Mouse (Mus musculus): Measurements from ENCODE around the gene Fam222b. TPM values are rescaled to one million over a fixed set of nuclear protein-coding genes. Genes with fewer than 3 reads are reported as not detected.
A peak's percentile ranks its signal among the peaks of the same experiment; 100 is the strongest.

Gene Fam222b
- polyA plus RNA-seq, 1 experiment = 12.3 TPM

GRCm38 (mm10) chr11:78066641-78067040 is 27.8 kb upstream of the Fam222b start:
- Histone ChIP-seq H3K4me1 (ENCODE audit: control insufficient read depth, insufficient read depth, low read length) (peaks cover 4% of the 10 kb centered on the region), H3K4me3 (replicated peaks; ENCODE audit: control insufficient read depth, low read depth, low read length) (no peak overlapping the region), H3K27ac (ENCODE audit: control insufficient read depth, insufficient read depth, low read depth, low read length, poor library complexity) (peak overlapping the region; percentile 75; the same call in 1 of the 2 replicates)
- 90% methylated on average over 2 of the region's 2 CpGs for WGBS
- TF ChIP-seq CTCF (IDR thresholded peaks at IDR 0.05; ENCODE audit: control insufficient read depth, insufficient read depth, low read length) (no peak), POLR2A (IDR thresholded peaks at IDR 0.05; ENCODE audit: borderline replicate concordance, control insufficient read depth, low read depth, low read length) (no peak)

GRCm38 (mm10) chr11:78067566-78067965 is 26.9 kb upstream of the Fam222b start:
- TF ChIP-seq CTCF (IDR thresholded peaks at IDR 0.05; ENCODE audit: control insufficient read depth, insufficient read depth, low read length) (no peak), POLR2A (IDR thresholded peaks at IDR 0.05; ENCODE audit: borderline replicate concordance, control insufficient read depth, low read depth, low read length) (no peak)
- Histone ChIP-seq H3K4me1 (ENCODE audit: control insufficient read depth, insufficient read depth, low read length) (peaks cover 3% of the 10 kb centered on the region; the same call in 1 of the 2 replicates), H3K27ac (ENCODE audit: control insufficient read depth, insufficient read depth, low read depth, low read length, poor library complexity) (peak overlapping the region; percentile 25), H3K4me3 (replicated peaks; ENCODE audit: control insufficient read depth, low read depth, low read length) (no peak overlapping the region)
- 58% methylated on average over 5 of the region's 5 CpGs for WGBS

- no peak for TF ChIP-seq POLR2A (IDR thresholded peaks at IDR 0.05; ENCODE audit: borderline replicate concordance, control insufficient read depth, low read depth, low read length)
- TF ChIP-seq CTCF (IDR thresholded peaks at IDR 0.05; ENCODE audit: control insufficient read depth, insufficient read depth, low read length) = no peak
- Histone ChIP-seq H3K27ac (ENCODE audit: control insufficient read depth, insufficient read depth, low read depth, low read length, poor library complexity) (peak overlapping the region; percentile 93), H3K4me3 (replicated peaks; ENCODE audit: control insufficient read depth, low read depth, low read length) (no peak overlapping the region), H3K4me1 (ENCODE audit: control insufficient read depth, insufficient read depth, low read length) (peaks cover 3% of the 10 kb centered on the region; the same call in 1 of the 2 replicates)
- WGBS = 60% methylated on average over 5 of the region's 5 CpGs
These were observed 25.3 kb upstream of the Fam222b start for GRCm38 (mm10) chr11:78069130-78069529.

DNA sequence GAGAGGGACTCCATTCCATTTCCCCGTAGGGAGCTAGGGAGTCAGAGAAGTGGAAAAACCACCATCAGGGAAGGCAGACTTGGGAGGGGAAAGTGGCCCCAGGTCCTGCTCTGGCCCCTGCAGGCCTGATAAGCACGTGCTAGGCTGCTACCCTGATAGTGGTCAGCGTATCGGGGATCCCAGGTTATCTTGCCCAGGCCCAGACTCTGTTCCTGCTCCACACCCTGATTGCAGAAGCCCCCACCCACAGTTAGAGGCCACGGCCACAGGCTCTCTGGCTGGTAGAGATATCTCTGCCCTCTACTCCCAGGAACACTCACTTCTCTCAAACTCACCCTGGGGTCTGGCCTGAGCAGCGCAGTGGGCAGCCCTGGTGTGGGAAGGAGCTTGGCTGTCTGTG is 24.8 kb upstream of the Fam222b start:
- TF ChIP-seq POLR2A (IDR thresholded peaks at IDR 0.05; ENCODE audit: borderline replicate concordance, control insufficient read depth, low read depth, low read length) = peak; percentile 89; the same call in 1 of the 2 replicates
- no peak for TF ChIP-seq CTCF (IDR thresholded peaks at IDR 0.05; ENCODE audit: control insufficient read depth, insufficient read depth, low read length)
- WGBS = 65% methylated on average over 6 of the region's 6 CpGs
- Histone ChIP-seq H3K27ac (ENCODE audit: control insufficient read depth, insufficient read depth, low read depth, low read length, poor library complexity) (peak overlapping the region; percentile 93), H3K4me3 (replicated peaks; ENCODE audit: control insufficient read depth, low read depth, low read length) (peak overlapping the region; percentile 7), H3K4me1 (ENCODE audit: control insufficient read depth, insufficient read depth, low read length) (peaks cover 3% of the 10 kb centered on the region; the same call in 1 of the 2 replicates)

DNA sequence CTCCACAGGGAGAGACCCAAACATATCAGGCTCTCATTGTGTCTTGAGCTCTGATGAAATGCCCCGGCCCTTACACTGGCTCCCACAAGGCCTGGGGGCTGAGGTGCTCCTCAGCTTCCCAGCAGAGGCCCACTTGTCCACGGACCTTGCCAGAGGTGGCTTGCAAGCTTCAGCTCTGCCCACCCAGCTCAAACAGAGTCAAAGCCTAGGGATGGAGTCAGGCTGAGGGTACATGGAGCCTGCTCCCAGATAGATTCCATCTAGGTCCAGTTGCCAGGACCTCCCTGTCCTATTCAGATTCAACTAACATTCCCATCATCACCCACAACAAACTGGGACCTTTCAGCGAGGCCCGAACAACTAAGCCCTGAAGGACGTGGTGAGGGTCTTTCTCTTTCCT is 22.5 kb upstream of the Fam222b start:
- 77% methylated on average over 5 of the region's 5 CpGs for WGBS

DNA sequence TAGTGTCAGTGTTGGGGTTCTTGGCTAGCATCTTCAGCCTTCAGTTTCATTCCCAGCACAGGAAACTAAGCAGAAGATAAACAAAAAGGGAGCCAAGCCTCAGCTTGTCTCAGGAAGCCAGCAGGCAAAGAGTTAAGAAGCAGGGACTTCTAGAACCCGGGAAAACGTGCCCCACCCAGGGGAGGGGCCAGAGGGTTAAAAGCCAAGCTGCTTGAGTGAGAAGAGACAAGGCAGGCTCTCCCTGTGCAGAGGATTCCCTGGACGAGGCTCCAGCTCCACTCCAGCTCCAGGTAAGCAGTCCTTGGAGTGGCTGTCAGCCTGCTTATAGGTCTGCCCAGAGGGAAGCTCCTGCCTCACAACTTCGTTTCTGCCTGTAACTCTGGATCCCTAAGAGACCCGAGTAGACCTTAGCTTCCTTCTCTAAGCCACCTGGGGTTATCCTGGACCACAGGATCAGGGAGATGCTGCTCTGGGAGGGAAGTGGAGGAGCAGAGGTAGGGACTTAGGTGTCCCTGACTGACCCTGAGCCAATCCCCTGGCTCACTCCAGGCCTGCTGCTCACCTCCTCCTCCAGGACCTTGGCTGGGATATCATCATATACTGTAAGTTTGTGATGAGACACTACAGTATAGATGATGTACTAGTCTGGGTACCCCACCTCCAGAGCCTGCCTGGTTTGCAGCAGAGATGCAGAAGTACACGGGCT is 21.9 kb upstream of the Fam222b start:
- H3K4me1 ChIP-seq (ENCODE audit: control insufficient read depth, insufficient read depth, low read length) = no peaks in the 10 kb centered on the region; the same call in 1 of the 2 replicates
- peak overlapping the region; percentile 79 for H3K4me3 ChIP-seq (replicated peaks; ENCODE audit: control insufficient read depth, low read depth, low read length)
- TF ChIP-seq CTCF (IDR thresholded peaks at IDR 0.05; ENCODE audit: control insufficient read depth, insufficient read depth, low read length) = no peak
- TF ChIP-seq POLR2A (IDR thresholded peaks at IDR 0.05; ENCODE audit: borderline replicate concordance, control insufficient read depth, low read depth, low read length) = peak; percentile 95
- WGBS = 37% methylated on average over 6 of the region's 6 CpGs
- H3K27ac ChIP-seq (ENCODE audit: control insufficient read depth, insufficient read depth, low read depth, low read length, poor library complexity) = peak overlapping the region; percentile 93

More for the DNA sequence above, 22.5 kb upstream of the Fam222b start:
- Histone ChIP-seq H3K4me3 (replicated peaks; ENCODE audit: control insufficient read depth, low read depth, low read length) (peak overlapping the region; percentile 79), H3K27ac (ENCODE audit: control insufficient read depth, insufficient read depth, low read depth, low read length, poor library complexity) (peak overlapping the region; percentile 93), H3K4me1 (ENCODE audit: control insufficient read depth, insufficient read depth, low read length) (peaks cover 1% of the 10 kb centered on the region; the same call in 1 of the 2 replicates)
- no peak for TF ChIP-seq CTCF (IDR thresholded peaks at IDR 0.05; ENCODE audit: control insufficient read depth, insufficient read depth, low read length)
- no peak for TF ChIP-seq POLR2A (IDR thresholded peaks at IDR 0.05; ENCODE audit: borderline replicate concordance, control insufficient read depth, low read depth, low read length)

- TF ChIP-seq POLR2A (IDR thresholded peaks at IDR 0.05; ENCODE audit: borderline replicate concordance, control insufficient read depth, low read depth, low read length) (peak; percentile 93), CTCF (IDR thresholded peaks at IDR 0.05; ENCODE audit: control insufficient read depth, insufficient read depth, low read length) (no peak)
- WGBS = 60% methylated on average over 9 of the region's 9 CpGs
- Histone ChIP-seq H3K27ac (ENCODE audit: control insufficient read depth, insufficient read depth, low read depth, low read length, poor library complexity) (peak overlapping the region; percentile 91), H3K4me1 (ENCODE audit: control insufficient read depth, insufficient read depth, low read length) (no peaks in the 10 kb centered on the region; the same call in 1 of the 2 replicates), H3K4me3 (replicated peaks; ENCODE audit: control insufficient read depth, low read depth, low read length) (peak overlapping the region; percentile 69)
These were observed 20.7 kb upstream of the Fam222b start for GRCm38 (mm10) chr11:78073577-78074276.

- H3K27ac ChIP-seq (ENCODE audit: control insufficient read depth, insufficient read depth, low read depth, low read length, poor library complexity) = peak overlapping the region; percentile 91
- 61% methylated on average over 2 of the region's 2 CpGs for WGBS
- TF ChIP-seq CTCF (IDR thresholded peaks at IDR 0.05; ENCODE audit: control insufficient read depth, insufficient read depth, low read length) (no peak), POLR2A (IDR thresholded peaks at IDR 0.05; ENCODE audit: borderline replicate concordance, control insufficient read depth, low read depth, low read length) (no peak)
- H3K4me1 ChIP-seq (ENCODE audit: control insufficient read depth, insufficient read depth, low read length) = no peaks in the 10 kb centered on the region
- H3K4me3 ChIP-seq (replicated peaks; ENCODE audit: control insufficient read depth, low read depth, low read length) = peak overlapping the region; percentile 69
These were observed 20.2 kb upstream of the Fam222b start for GRCm38 (mm10) chr11:78074277-78074652.
